Mouse (Mus musculus) brain, embryonic 18.5 days (tissue): ENCODE data around the gene Cox8b.
"Not testable (repeated sequence)": the region's sequence is repeated elsewhere in the genome, so short reads cannot be mapped to it uniquely, and the experiment has no call there.

Experiments
- DNase-seq: peaks from one replicate; pipeline ENCODE4 v3.0.0-alpha.2; 2012; ENCODE audit warnings: low read depth, low spot score

Cox8b gene

DNA sequence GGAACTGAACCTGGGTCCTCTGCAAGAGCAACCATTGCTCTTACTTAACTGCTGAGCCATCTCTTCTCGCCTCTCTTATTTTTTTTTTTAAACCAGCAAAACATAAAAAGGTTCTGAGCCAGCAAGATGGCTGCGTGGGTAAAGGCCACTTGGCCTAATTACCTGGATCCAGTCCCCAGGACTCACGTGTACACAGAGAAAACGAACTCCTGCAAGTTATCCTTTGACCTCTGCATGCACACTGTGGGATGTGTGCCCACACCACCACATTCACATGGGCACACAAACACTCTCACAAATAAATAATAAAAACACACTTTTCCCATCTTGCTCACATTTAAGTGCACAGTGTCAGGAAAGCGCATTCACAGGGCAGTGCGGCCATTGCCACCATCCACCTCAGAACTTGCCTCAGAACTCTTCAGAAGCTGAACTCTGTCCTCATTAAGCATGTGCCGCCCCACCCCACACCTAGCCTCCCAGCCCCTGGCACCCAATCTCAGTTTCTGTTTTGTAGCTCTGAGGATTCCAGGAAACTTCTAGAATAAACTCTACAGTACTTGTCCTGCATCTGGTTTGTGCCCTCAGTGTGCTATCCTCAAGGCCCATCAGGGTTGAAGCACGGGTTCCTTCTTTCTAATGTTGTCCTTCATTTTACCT lies 13.9 kb upstream of the Cox8b start:
- no peak for DNase-seq

DNA sequence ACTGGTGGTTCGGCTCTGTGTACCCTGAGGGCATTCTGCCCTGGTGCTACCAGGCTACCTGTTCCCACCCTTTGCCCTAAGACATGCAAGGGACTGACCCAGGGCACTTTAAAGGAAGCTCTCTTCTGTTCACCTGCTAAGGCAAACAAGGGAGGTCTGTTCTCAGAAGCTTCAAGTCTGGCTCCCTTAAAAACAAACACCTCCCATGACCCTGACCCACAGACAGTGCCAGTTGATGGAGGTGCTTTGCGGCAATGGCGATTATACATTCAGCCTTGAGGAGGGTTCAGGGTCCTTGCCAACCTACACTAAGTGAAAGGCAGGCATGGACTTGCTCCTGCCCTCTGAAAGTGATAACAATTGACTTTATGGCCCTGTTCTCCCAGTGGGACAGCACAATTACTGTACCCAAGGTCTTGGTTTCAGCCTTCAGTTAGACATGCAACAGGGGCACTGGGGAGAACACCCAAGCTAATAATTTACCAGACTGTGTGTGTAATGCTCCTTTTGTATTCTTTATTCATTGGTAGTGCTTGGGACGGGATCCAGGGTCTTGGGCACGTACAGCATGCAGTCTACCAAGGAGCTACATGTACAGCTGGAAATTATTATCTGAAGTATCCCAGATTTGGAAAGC lies 12.7 kb upstream of the Cox8b start:
- DNase-seq: no peak

DNA sequence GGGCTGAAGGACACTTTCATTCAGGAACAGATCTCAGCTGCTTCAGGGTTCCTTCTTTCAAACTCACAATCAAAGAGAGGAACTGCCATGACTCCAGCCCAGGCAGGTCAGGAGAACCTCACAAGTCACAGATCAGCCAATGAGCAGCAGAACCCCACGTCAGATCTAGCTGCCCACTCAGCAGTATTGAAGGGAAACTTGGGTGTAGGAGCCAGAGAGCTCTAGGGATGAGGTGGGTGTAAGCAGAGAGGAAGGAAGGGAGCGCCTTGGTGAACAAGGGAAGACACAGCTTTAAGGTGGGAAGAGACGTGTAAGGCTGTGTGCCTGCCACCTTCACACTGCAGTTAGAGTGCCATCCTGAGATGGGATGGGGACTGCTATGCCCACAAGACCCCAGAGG lies 12.0 kb upstream of the Cox8b start:
- no peak for DNase-seq

DNA sequence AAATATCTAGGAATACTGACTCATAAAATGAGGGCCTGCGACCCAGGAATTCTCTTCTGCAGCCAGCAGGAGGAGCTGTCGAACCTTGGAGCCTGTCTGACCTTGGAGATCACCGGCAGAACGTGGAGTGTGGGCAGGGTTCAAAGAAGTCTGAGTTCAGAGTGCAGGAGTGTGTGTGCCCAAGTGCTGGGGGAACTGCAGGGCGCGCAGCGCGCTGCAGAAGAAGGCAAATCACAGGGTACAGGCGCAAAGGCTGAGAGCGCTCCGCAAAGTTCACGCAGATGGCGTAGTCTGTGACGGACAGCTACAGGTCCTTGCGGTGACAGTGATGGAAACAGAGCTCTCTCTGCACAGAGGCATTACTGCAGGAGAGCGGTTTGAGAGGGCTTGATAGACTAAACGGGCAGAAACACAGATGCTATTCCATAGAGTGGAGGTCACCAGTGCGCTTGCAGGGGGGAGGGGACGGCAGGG lies 8.4 kb upstream of the Cox8b start:
- no peak for DNase-seq

DNA sequence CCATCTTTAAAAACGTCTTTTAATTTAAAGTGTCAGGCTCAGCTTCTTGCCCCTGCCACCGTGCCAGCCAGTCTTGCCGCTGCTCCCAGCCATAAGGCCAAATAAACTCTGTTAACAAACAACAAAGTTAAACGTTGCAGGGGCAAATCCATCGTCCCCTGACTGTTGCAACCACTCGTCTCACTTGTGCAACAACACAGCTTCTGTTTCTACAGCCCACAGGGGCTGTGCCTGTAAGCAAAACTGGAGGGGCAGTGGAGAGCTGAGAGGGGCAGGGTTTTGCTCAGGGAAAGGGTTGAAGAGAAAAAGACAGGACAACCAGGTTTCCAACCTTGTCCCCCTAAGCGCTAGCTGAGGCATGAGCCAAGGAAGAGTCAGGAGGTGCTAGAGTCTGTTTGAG lies 7.9 kb upstream of the Cox8b start:
- DNase-seq: no peak

DNA sequence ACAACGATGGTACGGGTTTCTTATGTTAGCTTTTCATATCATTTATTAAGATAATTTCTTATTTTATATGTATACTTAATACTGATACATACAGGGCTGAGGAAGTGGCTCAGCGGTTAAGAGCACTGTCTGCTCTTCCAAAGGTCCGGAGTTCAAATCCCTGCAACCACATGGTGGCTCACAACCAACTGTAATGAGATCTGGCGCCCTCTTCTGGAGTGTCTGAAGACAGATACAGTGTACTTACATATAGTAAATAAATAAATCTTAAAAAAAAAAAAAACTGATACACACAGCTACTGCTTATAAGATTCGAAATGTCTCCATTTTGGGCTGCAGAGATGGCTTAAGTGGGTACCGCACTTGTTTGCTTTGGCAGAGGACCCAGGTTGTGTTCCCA lies 7.5 kb upstream of the Cox8b start:
- no peak for DNase-seq

DNA sequence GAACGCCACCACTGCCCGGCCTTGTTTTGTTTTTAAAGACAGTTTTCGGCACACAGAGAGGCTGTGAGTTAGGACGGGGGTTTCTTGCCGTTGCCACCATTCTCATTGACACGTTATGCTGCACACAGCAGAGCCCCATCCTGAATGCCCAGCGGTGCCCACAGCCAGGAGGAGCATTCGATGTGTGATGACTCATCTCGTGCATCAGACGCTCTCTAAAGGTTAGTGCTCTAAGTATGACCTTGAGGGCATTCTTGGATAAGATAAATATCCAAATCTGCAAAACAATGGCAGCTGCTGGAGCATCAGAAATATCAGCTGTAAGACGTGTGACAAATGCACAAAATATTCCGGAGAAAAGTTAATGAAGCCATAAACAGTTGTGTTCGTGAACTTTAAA lies 6.9 kb upstream of the Cox8b start:
- DNase-seq: no peak

DNA sequence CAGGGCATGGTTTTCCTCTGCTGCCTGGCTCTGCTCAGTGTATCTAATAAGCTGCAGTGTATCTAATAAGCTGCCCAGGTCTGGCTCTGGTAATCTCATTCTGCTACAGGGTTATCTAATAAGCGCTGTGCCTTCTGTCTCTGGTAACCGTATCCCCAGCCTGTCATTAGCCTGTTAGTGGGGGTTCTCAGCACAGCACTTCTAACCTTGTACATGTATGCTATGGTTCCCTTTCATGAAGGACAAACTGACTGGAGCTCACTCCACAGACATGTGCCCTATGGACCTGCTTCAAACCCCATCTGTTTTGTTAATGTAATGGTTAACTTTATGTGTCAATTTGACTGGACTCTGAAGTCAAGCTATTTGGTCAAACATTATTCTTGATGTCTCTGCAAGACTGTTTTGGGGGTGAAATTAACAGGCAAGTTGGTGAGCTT lies 5.4 kb upstream of the Cox8b start:
- no peak for DNase-seq

DNA sequence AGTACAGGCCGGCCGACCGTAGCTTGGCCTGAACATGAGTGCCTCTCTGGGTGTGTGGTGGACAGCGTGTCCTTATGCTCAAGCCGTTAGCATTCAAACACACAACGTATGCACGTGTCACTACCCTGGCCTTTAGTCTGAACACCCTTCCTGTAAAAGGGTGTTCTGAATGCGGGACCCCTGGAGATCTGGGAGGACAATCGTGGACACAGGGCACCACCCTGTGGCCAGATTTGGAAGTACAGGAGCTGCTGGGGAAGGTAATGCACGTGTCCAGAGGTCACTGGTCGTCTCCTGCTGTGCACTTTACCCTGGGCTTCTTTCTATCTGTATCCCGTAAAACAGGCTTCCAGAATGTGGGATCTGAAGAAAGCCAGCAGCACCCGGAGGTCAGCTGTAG lies 3.0 kb upstream of the Cox8b start:
- DNase-seq: no peak

DNA sequence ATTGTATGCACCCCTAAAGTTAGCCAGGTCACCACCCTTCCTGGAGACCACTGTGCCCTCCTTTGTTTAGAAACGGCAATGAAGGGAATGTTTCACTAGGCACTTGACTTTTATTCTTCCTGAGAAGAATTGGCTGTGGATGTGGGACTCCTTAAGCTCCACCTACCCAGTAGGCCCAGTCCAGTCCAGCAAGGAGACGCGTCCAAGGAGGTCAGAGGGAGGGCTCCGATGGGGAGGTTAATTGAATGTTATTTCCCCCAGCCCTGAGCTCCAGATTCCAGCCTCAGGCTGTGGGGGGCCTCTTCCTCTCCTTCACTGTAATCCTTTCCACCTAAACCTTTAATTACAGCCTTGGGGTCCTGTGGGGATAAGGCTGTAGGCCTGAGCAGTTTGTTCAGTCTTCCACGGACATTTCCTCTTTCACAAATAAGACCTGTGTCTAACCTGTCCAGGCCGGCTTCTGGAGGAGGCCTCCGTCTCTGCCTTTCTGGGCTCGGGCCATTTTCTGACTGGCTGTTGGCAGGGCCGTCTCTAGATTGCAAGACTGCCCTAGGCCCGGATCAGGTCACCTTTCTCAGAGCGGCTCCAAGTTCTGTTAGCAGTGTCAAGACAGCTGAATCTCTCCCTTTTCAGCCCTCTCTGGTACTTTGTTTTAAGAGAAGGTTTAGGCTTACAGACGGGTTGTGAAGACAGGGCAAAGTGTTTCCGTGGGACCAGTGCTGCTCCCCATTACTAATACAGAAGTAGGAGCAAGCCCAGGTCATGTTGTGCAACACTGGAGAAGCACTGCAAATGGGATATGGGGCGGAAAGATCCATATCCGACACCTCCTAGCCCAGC lies 2.0 kb upstream of the Cox8b start:
- no peak for DNase-seq

DNA sequence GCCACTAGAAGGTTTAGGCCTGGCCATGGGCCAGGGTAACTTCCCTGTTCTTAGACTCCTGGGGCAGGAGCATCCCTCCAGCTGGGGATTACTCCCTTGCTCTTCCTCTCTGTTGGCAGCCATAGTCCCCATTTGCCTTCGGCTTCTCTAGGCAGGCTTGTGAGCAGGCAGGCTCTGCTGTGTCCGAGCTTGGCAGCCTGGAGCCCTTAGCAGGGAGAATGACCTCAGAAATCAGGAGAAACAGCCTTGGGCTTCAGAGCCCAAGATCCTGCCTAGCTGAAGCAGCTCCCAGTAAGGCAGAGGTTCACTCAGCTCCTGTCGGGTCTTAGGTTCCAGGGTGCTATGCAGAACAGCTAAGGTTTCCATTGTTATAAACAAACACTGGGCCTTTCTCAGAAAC lies 1.1 kb downstream of the Cox8b start:
- no peak for DNase-seq

DNA sequence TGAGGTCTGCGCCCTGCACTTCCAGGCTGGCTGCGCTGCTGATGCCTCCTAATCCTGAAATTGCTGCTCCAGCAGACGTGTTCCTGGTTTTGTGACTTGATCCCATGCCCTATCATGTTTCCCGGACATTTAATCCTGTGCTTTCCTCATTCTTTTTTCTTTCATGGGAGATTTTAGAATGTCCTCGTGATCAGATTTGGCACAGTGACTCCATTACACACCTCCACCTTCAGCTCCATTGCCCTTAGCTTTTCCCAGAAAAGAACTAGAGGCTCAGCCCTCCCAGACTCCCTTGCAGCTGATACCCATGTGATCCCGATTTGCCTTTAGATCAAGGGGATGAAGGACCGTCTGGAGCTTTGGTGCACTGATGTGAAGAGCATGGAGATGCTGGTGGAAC lies 2.4 kb downstream of the Cox8b start:
- DNase-seq: no peak

DNA sequence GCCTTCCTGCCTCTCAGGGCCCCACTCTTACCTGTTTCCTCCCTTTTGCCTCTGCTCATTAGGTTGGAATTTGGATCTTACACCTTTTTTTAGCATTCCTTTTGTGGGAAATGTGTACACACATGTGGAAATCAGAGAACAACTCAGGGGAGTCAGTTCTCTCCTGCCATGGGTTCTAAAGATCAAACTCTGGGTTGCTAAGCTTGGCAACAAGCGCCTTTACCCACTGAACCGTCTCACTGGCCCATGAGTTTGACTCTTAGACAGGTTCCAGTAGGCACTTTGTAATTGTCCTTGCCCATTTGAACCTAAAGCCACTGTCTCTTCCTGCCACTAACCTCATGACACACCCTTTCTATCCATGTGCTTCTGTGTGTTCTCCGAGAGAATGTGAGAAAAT lies 5.6 kb downstream of the Cox8b start:
- no peak for DNase-seq

DNA sequence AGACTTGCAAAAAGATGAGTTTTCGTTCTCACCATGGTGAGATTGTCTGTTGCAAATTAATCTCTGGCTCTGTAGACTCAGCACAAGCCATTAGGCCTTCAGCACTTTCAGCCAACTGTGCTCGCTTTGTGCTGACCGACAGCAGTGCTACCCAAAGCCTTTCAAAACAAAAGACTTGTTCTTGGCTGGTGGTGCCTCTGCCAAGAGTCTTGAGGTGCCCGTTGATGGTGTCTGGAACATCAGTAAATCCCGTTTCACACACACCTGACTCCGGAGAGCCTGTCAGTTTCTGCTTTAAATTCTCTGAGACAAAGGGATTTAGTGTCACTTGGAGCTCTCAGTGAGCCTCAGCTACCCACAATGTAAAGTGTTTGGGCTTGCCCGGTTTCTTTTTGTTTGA lies 6.2 kb downstream of the Cox8b start:
- DNase-seq: no peak

DNA sequence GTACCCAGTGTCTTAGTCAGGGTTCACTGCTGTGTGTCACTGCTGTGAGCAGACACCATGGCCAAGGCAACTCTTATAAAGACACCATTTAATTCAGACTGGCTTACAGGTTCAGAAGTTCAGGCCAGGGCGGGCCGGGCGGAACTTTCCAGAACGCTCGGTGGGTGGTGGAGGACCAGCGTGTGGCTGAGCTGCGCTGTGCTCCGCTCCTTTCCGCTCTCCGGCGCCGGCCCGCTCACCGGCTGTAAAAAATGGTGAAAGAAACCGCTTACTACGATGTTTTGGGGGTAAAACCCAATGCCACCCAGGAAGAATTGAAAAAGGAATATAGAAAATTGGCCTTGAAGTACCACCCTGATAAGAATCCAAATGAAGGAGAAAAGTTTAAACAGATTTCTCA lies 9.6 kb downstream of the Cox8b start:
- DNase-seq: not testable (repeated sequence)

DNA sequence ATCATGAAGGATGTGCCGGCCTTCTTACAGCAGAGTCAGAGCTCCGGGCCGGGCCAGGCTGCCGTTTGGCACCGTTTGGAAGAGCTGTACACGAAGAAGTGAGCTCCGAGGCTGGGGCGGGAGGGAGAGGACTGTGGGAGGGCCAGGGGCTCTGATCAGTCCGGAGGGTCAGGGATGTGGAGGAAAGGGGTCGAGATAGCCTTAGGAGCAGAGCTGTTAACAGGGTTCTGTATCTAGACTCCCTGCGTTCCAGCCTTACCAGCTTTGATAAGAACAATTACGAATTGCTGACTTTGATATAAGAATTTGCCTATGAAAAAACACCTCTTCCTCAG lies 17.8 kb downstream of the Cox8b start:
- no peak for DNase-seq

DNA sequence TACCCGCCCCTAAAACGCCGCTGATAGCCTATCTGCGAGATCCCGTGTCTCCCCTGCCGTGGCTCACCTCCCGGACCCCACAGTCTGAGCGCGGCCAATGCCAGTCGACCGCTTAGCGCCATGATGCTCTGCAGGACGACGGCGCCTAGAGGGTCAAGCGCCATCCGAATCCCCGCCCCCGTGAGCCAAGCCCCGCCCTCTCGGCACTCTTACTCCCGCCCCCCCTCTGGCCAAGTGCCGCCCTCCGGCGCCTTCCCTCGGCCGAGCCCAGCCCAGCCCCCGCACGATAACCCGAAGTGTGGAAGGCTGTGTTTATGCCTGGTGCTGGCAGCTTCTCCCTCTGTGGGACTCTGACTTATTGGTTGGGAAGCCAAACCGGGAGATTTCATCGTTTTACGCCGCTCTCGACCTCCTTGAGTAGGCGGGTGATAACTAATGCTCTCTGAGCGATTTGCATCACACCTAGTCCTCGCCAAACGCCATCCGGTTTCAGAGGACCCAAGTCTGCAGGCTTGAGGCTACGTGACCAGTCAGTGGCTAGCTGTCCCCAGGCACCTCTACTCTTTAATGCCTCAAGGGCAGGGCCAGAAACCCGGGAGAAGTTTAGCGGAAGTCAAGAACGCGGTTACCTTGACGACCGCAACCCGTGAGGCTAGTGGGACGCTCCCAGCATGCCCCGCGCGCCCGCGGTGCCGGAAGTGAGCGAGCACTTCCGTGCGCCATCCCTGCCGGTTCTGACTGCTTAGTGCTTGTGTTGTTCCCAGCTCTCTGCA lies 18.4 kb downstream of the Cox8b start, which contains the start of the genes Psmd13 and Sirt3:
TSS of gene Psmd13 (plus strand) at position 273 of the 773 bp plus-strand sequence.
TSS of gene Sirt3 (minus strand) at position 614 of the 773 bp plus-strand sequence.
- peak; percentile 86 for DNase-seq

DNA sequence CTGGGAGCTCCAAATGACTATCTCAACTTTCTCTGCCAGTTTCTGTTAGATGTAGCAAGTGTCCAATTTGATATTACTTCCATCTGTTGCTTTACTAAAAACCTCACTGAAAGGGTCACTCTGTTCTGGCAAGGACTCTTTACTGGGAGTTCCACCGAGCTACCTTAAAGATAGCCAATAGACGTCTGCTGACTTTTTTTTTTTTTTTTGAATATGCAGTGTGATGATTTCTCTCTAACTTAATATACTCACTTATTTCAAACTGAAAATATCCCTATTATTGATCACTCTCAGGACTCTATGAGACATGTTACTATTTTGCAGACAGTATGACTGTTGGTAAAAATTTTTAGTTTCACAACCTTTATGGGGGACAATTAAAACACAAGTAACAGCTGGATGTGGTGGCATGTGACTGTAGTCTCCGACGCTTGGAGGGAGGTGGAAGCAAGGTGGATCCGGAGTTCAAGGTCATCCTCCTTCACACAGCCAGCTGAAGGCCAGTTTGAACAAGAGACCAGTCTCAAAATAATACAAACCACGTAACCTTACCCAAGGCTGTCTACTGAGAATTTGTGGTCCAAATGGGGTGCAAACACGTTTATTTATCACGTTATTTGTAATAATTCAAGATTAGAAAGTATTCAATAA lies 19.3 kb downstream of the Cox8b start:
- no peak for DNase-seq

DNA sequence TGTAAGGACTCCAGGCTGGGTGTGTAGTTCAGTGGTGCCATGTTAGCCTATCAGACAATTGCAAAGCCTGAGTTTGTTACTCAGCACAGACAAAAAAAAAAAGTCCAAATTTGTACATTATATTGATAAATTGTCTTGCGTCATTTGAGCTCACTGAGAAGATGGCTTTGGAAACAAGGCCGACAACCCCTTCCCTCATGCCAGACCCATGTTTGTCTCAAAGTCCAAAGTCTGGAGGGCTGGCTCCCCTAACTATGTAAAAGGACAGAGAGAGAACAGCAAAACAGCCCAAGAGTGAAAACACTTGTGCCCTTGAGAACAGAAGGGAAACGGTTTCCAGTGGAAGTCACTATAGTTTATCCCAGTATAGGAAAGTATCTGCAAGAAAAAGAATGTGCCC lies 19.8 kb downstream of the Cox8b start:
- no peak for DNase-seq

DNA sequence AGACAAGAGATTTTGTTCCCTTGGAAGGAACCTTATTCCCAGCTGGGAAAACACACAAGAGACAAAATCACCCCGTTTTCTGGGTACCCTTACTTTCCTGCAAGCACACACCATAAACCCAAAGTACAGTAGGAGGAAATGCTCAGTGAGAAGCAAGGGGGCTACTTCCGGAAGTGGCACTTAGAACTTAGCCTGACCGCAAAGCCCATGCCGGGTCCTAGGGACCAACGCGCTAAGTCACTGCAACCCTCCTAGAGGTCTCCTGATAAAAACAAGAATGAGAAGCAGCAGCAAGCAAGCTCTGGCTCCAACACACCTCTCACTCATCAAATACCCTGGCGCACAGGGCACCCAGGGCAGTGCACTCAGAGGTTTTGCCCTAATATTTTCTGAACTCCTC lies 20.9 kb downstream of the Cox8b start:
- DNase-seq: no peak

DNA sequence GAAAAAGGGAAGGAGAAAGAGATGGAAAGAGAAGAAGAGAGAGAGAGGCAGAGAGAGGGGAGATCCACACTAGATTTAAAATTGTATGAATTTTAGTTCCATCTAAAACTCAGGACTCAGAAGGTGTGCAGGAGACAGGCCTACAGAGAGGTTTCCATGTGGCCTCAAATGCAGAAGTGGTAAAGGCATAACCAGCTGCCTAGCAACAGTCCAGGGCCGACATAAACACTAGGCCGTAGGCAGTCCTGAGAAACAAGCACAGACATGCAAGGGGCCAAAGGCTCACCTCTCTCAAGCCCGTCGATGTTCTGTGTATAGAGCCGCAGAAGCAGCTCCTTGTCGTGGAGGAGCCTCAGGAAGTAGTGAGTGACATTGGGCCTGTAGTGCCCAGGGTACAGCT lies 22.9 kb downstream of the Cox8b start:
- no peak for DNase-seq
